Mouse (Mus musculus): ENCODE data around the gene Itgav.

DNA sequence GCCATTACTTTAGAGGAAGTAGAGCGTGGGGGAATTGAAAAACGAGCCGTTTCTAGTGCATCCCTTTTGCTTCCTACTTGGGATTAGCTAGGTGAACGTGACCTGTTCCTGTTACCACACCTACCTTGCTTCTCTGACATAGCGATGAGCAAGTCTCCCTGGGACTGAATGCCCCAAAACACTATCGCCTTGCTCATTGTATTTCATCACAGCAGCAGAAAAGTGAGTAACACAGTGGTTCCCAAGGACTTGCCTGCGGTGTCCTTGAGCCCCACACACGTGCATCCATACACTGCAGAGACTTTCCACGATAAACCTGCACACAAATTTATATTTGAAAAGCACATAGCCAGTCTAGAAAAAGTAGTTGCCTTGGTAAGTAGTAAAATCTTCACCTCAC is 49.3 kb upstream of the Itgav start:
- TF ChIP-seq GATA1 (IDR thresholded peaks at IDR 0.05; ENCODE audit: low read length) (no peak), TAL1 (IDR thresholded peaks at IDR 0.05; ENCODE audit: low read length) (no peak)
